Mouse (Mus musculus): ENCODE data around the gene Slc22a7. TPM values are rescaled to one million over a fixed set of nuclear protein-coding genes. Genes with fewer than 3 reads are reported as not detected.

The Slc22a7 gene
- polyA plus RNA-seq, 1 experiment from 2014 or later: not detected

DNA sequence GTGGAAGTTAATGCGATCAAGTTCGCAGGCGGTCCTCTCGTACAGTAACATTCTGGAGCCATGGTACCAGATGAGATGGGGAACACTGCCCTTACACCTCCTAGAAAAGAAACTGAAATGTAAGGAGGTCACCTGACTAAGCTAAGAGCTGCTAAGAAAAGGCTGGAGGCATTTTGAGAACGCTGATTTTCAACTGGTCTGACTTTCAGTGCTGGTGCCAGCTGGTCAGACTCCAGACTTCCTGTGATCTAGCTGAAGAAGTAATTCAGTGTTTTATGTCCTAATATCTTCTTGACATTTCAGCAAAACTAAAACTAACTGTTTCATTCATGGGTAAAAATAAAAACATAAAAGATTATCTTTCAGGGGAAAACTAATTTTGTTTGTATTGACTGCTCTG lies 19.6 kb downstream of the Slc22a7 start:
- Histone ChIP-seq H3K4me1 (replicated peaks; ENCODE audit: control insufficient read depth, insufficient read depth, low read length) (no peaks in the 10 kb centered on the region), H3K4me3 (replicated peaks; ENCODE audit: low read length) (no peak overlapping the region), H3K4me2 (replicated peaks) (no peak overlapping the region), H3K27me3 (ENCODE audit: control insufficient read depth, insufficient read depth, low read length) (no peaks in the 10 kb centered on the region), H3K9me3 (ENCODE audit: control insufficient read depth, low read length) (no peaks in the 10 kb centered on the region), H3K27ac (no peak overlapping the region), H3K36me3 (replicated peaks; ENCODE audit: control insufficient read depth, insufficient read depth) (peaks cover 37% of the 10 kb centered on the region), H3K9ac (no peak overlapping the region)
- 76% methylated on average over 5 of the region's 5 CpGs for WGBS
- ATAC-seq (ENCODE audit: low FRiP score): no peak
- DNase-seq (ENCODE audit: low spot score): no peak

DNA sequence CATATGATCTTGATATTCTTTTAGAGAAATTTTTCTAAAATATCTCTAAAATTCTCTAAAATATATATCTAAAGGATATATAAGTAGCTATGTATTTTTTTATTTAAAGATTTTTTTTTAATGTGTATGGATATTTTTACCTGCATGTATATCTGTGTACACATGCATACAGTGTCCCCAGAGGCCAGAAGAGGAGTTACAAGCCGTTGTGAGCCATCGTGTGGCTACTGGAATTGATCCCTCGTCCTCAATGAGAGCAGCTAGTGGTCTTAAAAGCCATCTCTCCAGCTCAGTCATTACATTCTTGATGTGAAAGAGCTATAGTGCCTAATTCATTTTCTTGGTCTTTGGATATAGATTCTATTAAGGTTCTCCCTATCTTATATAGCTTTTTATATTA lies 29.8 kb downstream of the Slc22a7 start:
- Histone ChIP-seq H3K36me3 (replicated peaks; ENCODE audit: control insufficient read depth, insufficient read depth) (peaks cover 92% of the 10 kb centered on the region), H3K27ac (no peak overlapping the region), H3K4me3 (replicated peaks; ENCODE audit: low read length) (no peak overlapping the region), H3K4me1 (replicated peaks; ENCODE audit: control insufficient read depth, insufficient read depth, low read length) (no peaks in the 10 kb centered on the region), H3K4me2 (replicated peaks) (no peak overlapping the region), H3K9me3 (ENCODE audit: control insufficient read depth, low read length) (no peaks in the 10 kb centered on the region), H3K9ac (no peak overlapping the region), H3K27me3 (ENCODE audit: control insufficient read depth, insufficient read depth, low read length) (no peaks in the 10 kb centered on the region)
- ATAC-seq (ENCODE audit: low FRiP score): no peak
- WGBS: 23% methylated on average over 3 of the region's 3 CpGs
- peak; percentile 62 for DNase-seq (ENCODE audit: low spot score)

DNA sequence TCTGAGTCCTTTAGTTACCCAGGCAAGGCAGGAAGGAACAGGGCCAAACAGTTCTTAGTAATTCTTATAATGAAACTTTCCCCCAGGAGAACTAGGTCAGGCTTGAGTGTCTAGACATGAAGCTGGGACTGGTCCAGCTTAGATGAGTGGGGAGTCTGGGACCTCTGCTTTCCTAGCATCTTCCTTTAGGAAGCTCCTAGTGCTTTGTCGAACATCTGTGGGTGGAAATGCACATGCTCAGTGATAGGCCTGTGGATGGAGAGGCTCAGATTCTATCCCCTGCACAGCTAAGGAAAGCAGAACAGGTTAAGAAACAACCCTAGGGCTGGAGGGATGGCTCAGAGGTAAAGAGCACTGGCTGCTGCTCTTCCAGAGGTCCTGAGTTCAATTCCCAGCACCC lies 43.6 kb downstream of the Slc22a7 start:
- no peak for DNase-seq (ENCODE audit: low spot score)
- peaks cover 78% of the 10 kb centered on the region for H3K36me3 ChIP-seq (replicated peaks; ENCODE audit: control insufficient read depth, insufficient read depth)
- WGBS: 83% methylated on average over 1 of the region's 1 CpGs
- H3K4me3 ChIP-seq (replicated peaks; ENCODE audit: low read length): no peak overlapping the region
- no peaks in the 10 kb centered on the region for H3K27me3 ChIP-seq (ENCODE audit: control insufficient read depth, insufficient read depth, low read length)
- no peaks in the 10 kb centered on the region for H3K4me1 ChIP-seq (replicated peaks; ENCODE audit: control insufficient read depth, insufficient read depth, low read length)
- no peaks in the 10 kb centered on the region for H3K9me3 ChIP-seq (ENCODE audit: control insufficient read depth, low read length)
- H3K4me2 ChIP-seq (replicated peaks): no peak overlapping the region
- no peak overlapping the region for H3K27ac ChIP-seq
- ATAC-seq (ENCODE audit: low FRiP score): no peak
- no peak overlapping the region for H3K9ac ChIP-seq

DNA sequence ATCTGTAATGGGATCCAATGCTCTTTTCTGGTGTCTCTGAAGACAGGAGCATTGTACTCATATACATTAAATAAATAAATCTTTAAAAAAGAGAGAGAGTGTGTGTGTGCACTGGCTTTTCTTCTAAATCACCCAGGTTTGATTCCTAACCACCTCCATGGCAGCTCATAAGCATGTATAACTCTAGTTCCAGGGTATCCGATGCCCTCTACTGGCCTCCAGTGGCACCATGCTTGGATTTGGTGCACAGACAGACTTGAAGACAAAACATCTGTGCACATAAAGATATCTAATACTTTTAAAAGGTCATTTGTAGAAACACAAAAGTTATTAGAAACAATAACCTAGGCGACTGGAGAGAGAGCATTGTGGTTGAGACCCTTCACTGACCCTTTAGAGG lies 45.2 kb downstream of the Slc22a7 start:
- DNase-seq (ENCODE audit: low spot score) (peak; percentile 71), ATAC-seq (ENCODE audit: low FRiP score) (no peak)
- no peak overlapping the region for H3K4me3 ChIP-seq (replicated peaks; ENCODE audit: low read length)
- peaks cover 78% of the 10 kb centered on the region for H3K36me3 ChIP-seq (replicated peaks; ENCODE audit: control insufficient read depth, insufficient read depth)
- 42% methylated on average over 2 of the region's 2 CpGs for WGBS
- H3K9me3 ChIP-seq (ENCODE audit: control insufficient read depth, low read length): no peaks in the 10 kb centered on the region
- H3K4me1 ChIP-seq (replicated peaks; ENCODE audit: control insufficient read depth, insufficient read depth, low read length): no peaks in the 10 kb centered on the region
- H3K27me3 ChIP-seq (ENCODE audit: control insufficient read depth, insufficient read depth, low read length): no peaks in the 10 kb centered on the region
- no peak overlapping the region for H3K4me2 ChIP-seq (replicated peaks)
- H3K9ac ChIP-seq: no peak overlapping the region
- H3K27ac ChIP-seq: no peak overlapping the region

DNA sequence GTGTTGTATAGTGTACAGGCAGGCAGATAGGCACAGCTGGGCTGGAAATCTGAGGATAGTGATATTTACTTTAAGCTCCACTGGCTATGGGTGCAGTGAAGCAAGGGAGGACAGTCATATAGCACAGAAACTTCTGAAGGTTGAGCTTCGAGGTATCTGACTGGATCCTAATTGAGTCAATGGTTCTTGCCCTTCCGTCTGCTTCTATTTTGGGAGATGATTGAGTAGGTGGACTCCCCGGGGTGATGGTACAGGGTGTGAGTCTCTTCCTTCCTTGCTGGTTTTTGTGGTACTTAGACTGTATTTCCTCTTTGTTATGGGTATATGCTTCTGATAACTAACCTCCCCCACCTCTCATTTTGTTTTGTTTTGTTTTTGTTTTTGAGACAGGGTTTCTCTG lies 50.1 kb downstream of the Slc22a7 start:
- WGBS: 83% methylated on average over 3 of the region's 3 CpGs
- Histone ChIP-seq H3K27ac (no peak overlapping the region), H3K9ac (no peak overlapping the region), H3K4me3 (replicated peaks; ENCODE audit: low read length) (no peak overlapping the region), H3K4me1 (replicated peaks; ENCODE audit: control insufficient read depth, insufficient read depth, low read length) (peaks cover 15% of the 10 kb centered on the region), H3K4me2 (replicated peaks) (no peak overlapping the region), H3K36me3 (replicated peaks; ENCODE audit: control insufficient read depth, insufficient read depth) (peaks cover 48% of the 10 kb centered on the region), H3K27me3 (ENCODE audit: control insufficient read depth, insufficient read depth, low read length) (no peaks in the 10 kb centered on the region), H3K9me3 (ENCODE audit: control insufficient read depth, low read length) (no peaks in the 10 kb centered on the region)
- ATAC-seq (ENCODE audit: low FRiP score) (no peak), DNase-seq (ENCODE audit: low spot score) (no peak)

DNA sequence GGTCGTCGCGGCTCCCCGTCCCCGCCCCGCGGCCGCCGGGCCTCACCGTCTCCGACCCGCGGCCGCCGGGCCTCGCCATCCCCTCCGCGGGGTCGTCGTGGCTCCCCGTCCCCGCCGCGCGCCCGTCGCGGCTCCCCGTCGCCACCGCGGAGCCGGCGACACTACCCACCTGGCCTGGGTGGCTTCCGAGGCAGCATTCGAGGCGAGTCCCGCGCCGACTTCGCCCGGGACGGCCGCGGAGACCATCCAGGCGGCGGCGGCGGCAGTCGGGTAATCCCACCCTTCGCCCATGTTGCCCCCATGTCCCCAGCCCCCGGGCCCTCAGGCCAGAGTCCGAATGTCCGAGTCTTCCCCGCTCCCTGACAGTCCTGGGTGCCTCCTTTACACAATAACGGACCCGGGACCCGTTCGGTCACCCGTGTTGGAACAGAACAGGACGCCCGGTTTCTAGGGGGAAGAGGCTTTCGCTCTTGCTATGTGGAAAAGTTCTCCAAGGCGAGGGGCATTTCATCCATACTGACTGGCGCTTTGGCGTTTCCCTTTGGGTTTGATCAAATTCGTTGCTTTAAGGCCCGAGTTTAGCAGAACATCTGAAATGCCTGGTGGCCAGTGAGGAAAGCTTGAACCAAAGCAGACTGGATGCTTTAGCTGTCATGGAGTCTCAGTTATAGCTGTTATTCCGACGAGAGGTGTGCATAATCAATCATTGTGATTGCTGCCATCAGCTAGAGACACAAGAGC lies 54.0 kb downstream of the Slc22a7 start:
- WGBS: 1% methylated on average over 65 of the region's 70 CpGs
- peak; percentile 19; the same call in 1 of the 2 replicates for ATAC-seq (ENCODE audit: low FRiP score)
- Histone ChIP-seq H3K9me3 (ENCODE audit: control insufficient read depth, low read length) (no peaks in the 10 kb centered on the region), H3K4me3 (replicated peaks; ENCODE audit: low read length) (peak overlapping the region; percentile 84), H3K4me2 (replicated peaks) (peak overlapping the region; percentile 81), H3K36me3 (replicated peaks; ENCODE audit: control insufficient read depth, insufficient read depth) (peaks cover 25% of the 10 kb centered on the region), H3K27me3 (ENCODE audit: control insufficient read depth, insufficient read depth, low read length) (no peaks in the 10 kb centered on the region), H3K4me1 (replicated peaks; ENCODE audit: control insufficient read depth, insufficient read depth, low read length) (peaks cover 15% of the 10 kb centered on the region), H3K27ac (peak overlapping the region; percentile 93), H3K9ac (peak overlapping the region; percentile 91)
- peak; percentile 41 for DNase-seq (ENCODE audit: low spot score)

DNA sequence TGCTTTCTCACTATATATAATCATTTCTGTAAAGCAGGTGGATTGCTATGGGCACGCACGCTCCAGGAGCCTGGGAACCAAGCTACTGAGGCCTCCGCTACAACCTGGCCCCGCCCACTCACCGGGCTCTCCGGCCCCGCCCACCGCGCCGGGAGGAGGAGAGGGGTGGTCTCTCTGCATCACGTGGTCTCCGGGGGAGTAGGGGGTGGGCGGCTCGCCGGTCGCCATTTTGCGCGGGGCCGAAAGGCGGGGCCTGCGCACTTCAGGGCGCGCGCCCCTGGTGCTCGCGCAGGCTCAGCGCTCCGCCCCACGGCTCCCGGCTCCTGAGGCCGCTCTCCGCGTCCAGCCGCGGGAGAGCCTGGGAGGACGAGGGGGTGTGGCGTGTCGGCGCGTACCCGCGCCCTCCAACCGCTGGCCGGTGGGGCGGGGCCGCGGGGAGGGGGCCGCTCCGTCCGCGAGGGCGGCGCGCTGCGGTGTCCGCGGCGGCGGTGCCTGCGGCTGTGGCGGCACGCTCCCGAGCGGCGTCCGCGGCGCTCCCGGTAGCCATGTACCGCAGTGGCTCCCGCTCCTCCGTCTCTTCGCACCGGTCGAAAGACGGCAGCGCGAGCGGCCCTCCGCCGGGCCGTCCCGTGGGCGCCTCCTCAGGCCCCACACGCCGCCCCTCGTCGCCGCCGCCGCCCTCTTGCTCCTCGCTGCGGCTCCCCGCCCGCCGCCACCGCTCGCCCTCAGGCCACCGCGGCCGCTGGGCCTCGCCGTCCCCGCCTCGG lies 54.8 kb downstream of the Slc22a7 start, which contains the start of gene Zfp318:
Gene Zfp318, plus strand, starts transcription at position 438 of the 767 bp plus-strand sequence.
- WGBS: under 1% methylated on average over 91 of the region's 105 CpGs
- Histone ChIP-seq H3K27me3 (ENCODE audit: control insufficient read depth, insufficient read depth, low read length) (no peaks in the 10 kb centered on the region), H3K9me3 (ENCODE audit: control insufficient read depth, low read length) (no peaks in the 10 kb centered on the region), H3K9ac (peak within 1 kb of the TSS; percentile 91), H3K36me3 (replicated peaks; ENCODE audit: control insufficient read depth, insufficient read depth) (peaks cover 18% of the 10 kb centered on the region), H3K4me2 (replicated peaks) (peak within 1 kb of the TSS; percentile 81), H3K4me1 (replicated peaks; ENCODE audit: control insufficient read depth, insufficient read depth, low read length) (peaks cover 15% of the 10 kb centered on the region), H3K27ac (peak within 1 kb of the TSS; percentile 93), H3K4me3 (replicated peaks; ENCODE audit: low read length) (peak within 1 kb of the TSS; percentile 84)
- DNase-seq (ENCODE audit: low spot score) (peak; percentile 92), ATAC-seq (ENCODE audit: low FRiP score) (peak; percentile 97)

Other genes with a start within 250 kb of the Slc22a7 start
- gene Polh, start 235.8 kb downstream of the Slc22a7 start, polyA plus RNA-seq (2014; fragmentation: Nextera tagmentation; extraction: Ambion mirVana): 5.5 and 6.4 TPM in 2 replicates
- gene Xpo5, start 235.7 kb downstream of the Slc22a7 start, polyA plus RNA-seq (2014; fragmentation: Nextera tagmentation; extraction: Ambion mirVana): 43.4 and 44.4 TPM in 2 replicates
- 75.4 and 80.1 TPM in 2 replicates for gene Polr1c, start 190.4 kb downstream of the Slc22a7 start, polyA plus RNA-seq (2014; fragmentation: Nextera tagmentation; extraction: Ambion mirVana)
- gene Yipf3, start 190.4 kb downstream of the Slc22a7 start, polyA plus RNA-seq (2014; fragmentation: Nextera tagmentation; extraction: Ambion mirVana): 91.6 and 97.2 TPM in 2 replicates
- gene Lrrc73, start 184.9 kb downstream of the Slc22a7 start, polyA plus RNA-seq (2014; fragmentation: Nextera tagmentation; extraction: Ambion mirVana): 15.1 and 18.1 TPM in 2 replicates
- 22.3 and 25.8 TPM in 2 replicates for gene Tjap1, start 155.4 kb downstream of the Slc22a7 start, polyA plus RNA-seq (2014; fragmentation: Nextera tagmentation; extraction: Ambion mirVana)
- 18.9 and 20.9 TPM in 2 replicates for gene Dlk2, start 141.0 kb downstream of the Slc22a7 start, polyA plus RNA-seq (2014; fragmentation: Nextera tagmentation; extraction: Ambion mirVana)
- gene Abcc10, start 110.1 kb downstream of the Slc22a7 start, polyA plus RNA-seq (2014; fragmentation: Nextera tagmentation; extraction: Ambion mirVana): 8.2 and 9.3 TPM in 2 replicates
- gene Zfp318, start 54.7 kb downstream of the Slc22a7 start, polyA plus RNA-seq (2014; fragmentation: Nextera tagmentation; extraction: Ambion mirVana): 29.7 and 31.5 TPM in 2 replicates
- gene Crip3, start 9.5 kb downstream of the Slc22a7 start, polyA plus RNA-seq (2014; fragmentation: Nextera tagmentation; extraction: Ambion mirVana): 1.4 and 2.2 TPM in 2 replicates
- gene Ttbk1, start 49.2 kb upstream of the Slc22a7 start, polyA plus RNA-seq (2014; fragmentation: Nextera tagmentation; extraction: Ambion mirVana): 6.5 and 7.7 TPM in 2 replicates
- 16.0 and 16.6 TPM in 2 replicates for gene Dnph1, start 58.3 kb upstream of the Slc22a7 start, polyA plus RNA-seq (2014; fragmentation: Nextera tagmentation; extraction: Ambion mirVana)
- gene Cul9, start 107.9 kb upstream of the Slc22a7 start, polyA plus RNA-seq (2014; fragmentation: Nextera tagmentation; extraction: Ambion mirVana): 14.6 and 14.7 TPM in 2 replicates
- 5.2 and 6.5 TPM in 2 replicates for gene Srf, start 117.7 kb upstream of the Slc22a7 start, polyA plus RNA-seq (2014; fragmentation: Nextera tagmentation; extraction: Ambion mirVana)
- 19.2 and 20.6 TPM in 2 replicates for gene Ptk7, start 191.0 kb upstream of the Slc22a7 start, polyA plus RNA-seq (2014; fragmentation: Nextera tagmentation; extraction: Ambion mirVana)
- 26.2 and 30.5 TPM in 2 replicates for gene Klc4, start 207.6 kb upstream of the Slc22a7 start, polyA plus RNA-seq (2014; fragmentation: Nextera tagmentation; extraction: Ambion mirVana)
- 66.5 and 71.2 TPM in 2 replicates for gene Mrpl2, start 207.8 kb upstream of the Slc22a7 start, polyA plus RNA-seq (2014; fragmentation: Nextera tagmentation; extraction: Ambion mirVana)
- gene Cul7, start 211.9 kb upstream of the Slc22a7 start, polyA plus RNA-seq (2014; fragmentation: Nextera tagmentation; extraction: Ambion mirVana): 29.7 and 30.2 TPM in 2 replicates
- gene Rrp36, start 235.9 kb upstream of the Slc22a7 start, polyA plus RNA-seq (2014; fragmentation: Nextera tagmentation; extraction: Ambion mirVana): 41.6 and 44.7 TPM in 2 replicates
- gene Mea1, start 240.3 kb upstream of the Slc22a7 start, polyA plus RNA-seq (2014; fragmentation: Nextera tagmentation; extraction: Ambion mirVana): 279 and 280 TPM in 2 replicates
- gene Klhdc3, start 242.5 kb upstream of the Slc22a7 start, polyA plus RNA-seq (2014; fragmentation: Nextera tagmentation; extraction: Ambion mirVana): 154 and 155 TPM in 2 replicates